7 mouse cellular contexts compared by ENCODE assay signal in genomic region chr11:102296491-102297472, GRCm38 (mm10). TPM values are rescaled to one million over a fixed set of nuclear protein-coding genes. Genes with fewer than 3 reads are reported as not detected.
DNase-seq lines count a peak whose midpoint lies in the region; ATAC-seq and TF ChIP-seq lines count a peak whose summit lies in the region.

TSS of gene Atxn7l3 (minus strand) at chr11:102296631.

- TF ChIP-seq POLR2A in small intestine, adult 2 months (IDR thresholded peaks at IDR 0.05; ENCODE audit: low read depth, low read length): peak; percentile 73

- intact Hi-C loops in left cerebral cortex, postnatal 4 days (cut with DNase I): loop anchor here (5.0 kb wide), 2 partner anchors 116 to 136 kb away; partner anchors contain the start of gene Grn

- peak within 1 kb of the TSS; percentile 92 for H3K9ac ChIP-seq in intestine, postnatal 0 days (ENCODE audit: low read depth, low read length)
- peak within 1 kb of the TSS; percentile 93 for H3K9ac ChIP-seq in midbrain, embryonic 12.5 days (replicated peaks)

- peak; percentile 99 for DNase-seq in adrenal gland, adult 8-10 months
- DNase-seq in embryo, embryonic 9.5 days (ENCODE audit: extremely low spot score): peak; percentile 99
- no peak for DNase-seq in gonadal fat pad, adult 2 months (ENCODE audit: low read depth)
- peak; percentile 99 for DNase-seq in left cerebral cortex, postnatal 4 days

- peak within 1 kb of the TSS; percentile 81 for H3K4me2 ChIP-seq in intestine, postnatal 0 days (replicated peaks; ENCODE audit: low read depth)
- peak within 1 kb of the TSS; percentile 86 for H3K4me2 ChIP-seq in midbrain, embryonic 12.5 days (replicated peaks)

- no peaks in the 10 kb centered on the region for H3K4me1 ChIP-seq in intestine, postnatal 0 days (replicated peaks; ENCODE audit: control insufficient read depth, insufficient read depth, low read length)
- peaks cover 30% of the 10 kb centered on the region for H3K4me1 ChIP-seq in midbrain, embryonic 12.5 days
- peaks cover 7% of the 10 kb centered on the region; the same call in 1 of the 2 replicates for H3K4me1 ChIP-seq in small intestine, adult 2 months (ENCODE audit: control insufficient read depth, insufficient read depth, insufficient read length, low read length)

- ATAC-seq in intestine, postnatal 0 days: peak; percentile 94
- ATAC-seq in midbrain, embryonic 12.5 days (ENCODE audit: low FRiP score, low read depth): peak; percentile 95

- H3K27me3 ChIP-seq in intestine, postnatal 0 days (replicated peaks; ENCODE audit: control insufficient read depth, insufficient read depth, low read length): no peaks in the 10 kb centered on the region
- H3K27me3 ChIP-seq in midbrain, embryonic 12.5 days: no peaks in the 10 kb centered on the region
- H3K27me3 ChIP-seq in small intestine, adult 2 months (ENCODE audit: control insufficient read depth, insufficient read depth, low read length): no peaks in the 10 kb centered on the region

- under 1% methylated on average over 57 of the region's 125 CpGs for WGBS in intestine, postnatal 0 days
- WGBS in midbrain, embryonic 12.5 days: under 1% methylated on average over 53 of the region's 125 CpGs
- WGBS in small intestine, adult 2 months: 1% methylated on average over 102 of the region's 125 CpGs

- no peaks in the 10 kb centered on the region for H3K9me3 ChIP-seq in intestine, postnatal 0 days (ENCODE audit: control insufficient read depth)
- H3K9me3 ChIP-seq in midbrain, embryonic 12.5 days: no peaks in the 10 kb centered on the region

- peak within 1 kb of the TSS; percentile 97 for H3K27ac ChIP-seq in intestine, postnatal 0 days (ENCODE audit: low read depth, low read length)
- H3K27ac ChIP-seq in midbrain, embryonic 12.5 days (replicated peaks): peak within 1 kb of the TSS; percentile 98
- peak within 1 kb of the TSS; percentile 89 for H3K27ac ChIP-seq in small intestine, adult 2 months (ENCODE audit: insufficient read depth, low read depth, low read length)

- H3K4me3 ChIP-seq in intestine, postnatal 0 days (ENCODE audit: low read depth, low read length): peak within 1 kb of the TSS; percentile 83
- peak within 1 kb of the TSS; percentile 95 for H3K4me3 ChIP-seq in midbrain, embryonic 12.5 days
- H3K4me3 ChIP-seq in small intestine, adult 2 months (ENCODE audit: low read depth, low read length): peak within 1 kb of the TSS; percentile 68

- peaks cover 27% of the 10 kb centered on the region for H3K36me3 ChIP-seq in intestine, postnatal 0 days (ENCODE audit: control insufficient read depth, insufficient read depth)
- H3K36me3 ChIP-seq in midbrain, embryonic 12.5 days: peaks cover 28% of the 10 kb centered on the region
- peaks cover 14% of the 10 kb centered on the region for H3K36me3 ChIP-seq in small intestine, adult 2 months (ENCODE audit: control insufficient read depth, insufficient read depth, low read length)

- no peak for TF ChIP-seq CTCF in intestine, postnatal 0 days (IDR thresholded peaks at IDR 0.05; ENCODE audit: low read depth)
- no peak for TF ChIP-seq CTCF in small intestine, adult 2 months (IDR thresholded peaks at IDR 0.05; ENCODE audit: extremely low read depth, insufficient read length, insufficient replicate concordance, low read depth, low read length)

RNA-seq across cellular contexts. Expression of gene Atxn7l3, which starts in this region (rescaled TPM):
- total RNA-seq in adrenal gland, adult 8-10 months (2022): 10 to 100 TPM; 51.0 to 53.8 (median 52.3) TPM
- 32.9 and 33.9 TPM in 2 replicates for polyA plus RNA-seq in gonadal fat pad, adult 2 months (2012; rRNA removed)
- polyA plus RNA-seq in intestine, postnatal 0 days (2015; fragmentation: Nextera tagmentation; extraction: Ambion mirVana): 8.6 and 10.5 TPM in 2 replicates
- 100 to 1,000 TPM; 183 to 189 TPM for total RNA-seq in left cerebral cortex, postnatal 4 days (2021)
- 24.7 and 26.6 TPM in 2 replicates for polyA plus RNA-seq in midbrain, embryonic 12.5 days (2016; fragmentation: Nextera tagmentation; extraction: Ambion mirVana)
- 15.1 and 30.2 TPM in 2 replicates for polyA plus RNA-seq in small intestine, adult 2 months (2012; rRNA removed)
